Mouse (Mus musculus) gastrocnemius, postnatal 14 days (tissue): ENCODE results near the gene Wfikkn2. TPM values are rescaled to one million over a fixed set of nuclear protein-coding genes. Genes with fewer than 3 reads are reported as not detected.

Experiments
- DNase-seq: peaks from one replicate; pipeline ENCODE4 v3.0.0; 2021; ENCODE audit warnings: mixed read lengths
- intact Hi-C: fragments of 180-260 bp; cut with DNase I; formaldehyde crosslinking; loops from one replicate; pipeline ENCODE4 v1.15.1; 2025; ENCODE audit warnings: low total_unique reads
- total RNA-seq, 2 experiments: library from RNA; stranded (reverse); gene quantifications; 2 replicates each; pipeline ENCODE4 v1.2.3; 2021

The Wfikkn2 gene
- total RNA-seq, 2 experiments from 2014 or later: 2.7 to 2.9 TPM

DNA sequence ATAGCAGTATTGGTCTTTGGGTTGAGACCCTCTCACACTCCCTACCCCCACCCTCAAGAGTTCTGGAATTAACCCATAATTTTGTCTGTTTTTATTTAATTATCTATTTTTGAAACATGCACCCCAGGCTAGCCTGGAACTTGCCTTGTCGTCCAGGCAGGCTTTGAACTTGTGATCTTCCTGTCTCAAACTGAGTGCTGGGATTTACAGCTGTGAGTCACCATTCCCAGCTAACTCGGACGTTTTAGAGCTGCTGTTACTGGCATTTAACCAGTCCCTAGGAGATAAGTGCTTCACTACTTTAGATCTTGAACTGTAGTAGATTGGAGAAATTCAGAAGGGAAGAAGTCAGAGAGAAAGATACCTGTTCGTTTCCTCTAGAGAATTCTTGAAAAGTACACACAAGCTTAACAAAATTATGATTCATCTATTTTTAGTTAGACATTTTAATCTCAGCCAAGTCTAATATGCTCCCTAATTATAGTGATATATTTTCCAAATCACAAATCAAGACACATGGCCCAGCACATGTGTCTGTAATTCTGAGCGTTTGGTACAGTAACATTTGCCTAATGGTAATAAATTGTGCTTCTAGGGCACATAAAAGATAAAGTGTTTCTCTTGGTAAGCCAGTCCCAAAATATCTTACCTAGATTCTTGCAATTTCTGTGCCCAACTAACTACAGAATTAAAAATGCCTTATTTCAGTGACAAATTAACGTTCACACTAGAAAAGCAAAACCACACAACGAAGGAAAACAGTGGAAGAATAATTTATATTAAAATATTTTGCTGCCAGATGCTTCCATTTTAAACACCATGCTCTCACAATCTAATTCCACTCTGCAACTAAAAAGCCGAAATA, 36.8 kb downstream of the Wfikkn2 start:
- DNase-seq: no peak
- intact Hi-C loops: loop anchor here (5.0 kb wide), 1 partner anchor 42 kb away; no protein-coding TSS in a partner anchor

- no peak for DNase-seq
- intact Hi-C loops: loop anchor here (5.0 kb wide), 1 partner anchor 39 kb away; no protein-coding TSS in a partner anchor
Measured at GRCm38 (mm10) chr11:94206398-94207114, 39.2 kb downstream of the Wfikkn2 start.

DNA sequence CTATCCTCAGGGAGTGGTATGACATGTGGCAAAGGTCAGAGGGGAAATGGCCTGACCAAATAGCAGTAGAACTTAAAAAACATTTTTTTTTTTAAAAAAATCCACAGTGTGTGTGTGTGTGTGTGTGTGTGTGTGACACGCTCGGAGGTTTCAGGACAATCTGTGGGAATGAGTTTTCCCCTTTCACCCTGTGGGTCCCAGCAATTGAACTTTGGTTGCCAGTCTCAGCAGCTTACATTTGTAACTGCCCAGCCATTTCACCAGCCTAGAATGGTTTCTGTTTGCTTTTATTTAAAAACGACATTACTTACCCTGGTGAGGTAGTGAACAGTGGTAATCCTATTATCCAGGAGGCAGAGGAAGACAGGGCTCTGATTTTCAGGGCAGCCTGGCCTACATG, 42.7 kb downstream of the Wfikkn2 start:
- no peak for DNase-seq
- intact Hi-C loops: no loop called here

DNA sequence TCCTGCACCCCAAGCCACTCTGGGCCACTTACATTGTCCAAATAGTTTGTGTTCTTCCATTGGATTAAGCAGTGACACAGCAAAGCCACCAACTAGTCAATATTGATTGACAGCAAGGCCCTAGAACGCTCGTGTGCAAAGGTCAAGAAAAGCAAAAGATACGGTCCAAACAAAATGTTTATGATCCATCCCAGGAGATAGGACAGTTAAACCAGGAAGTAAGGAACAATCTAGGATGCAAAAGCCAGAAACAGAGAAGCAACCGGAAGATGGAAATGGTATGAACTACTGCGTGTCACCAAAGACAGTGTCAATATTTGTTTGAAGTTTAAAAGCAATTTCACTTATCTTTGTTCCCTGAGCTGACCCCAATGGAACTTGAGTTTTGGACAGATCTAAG, 43.7 kb downstream of the Wfikkn2 start:
- no peak for DNase-seq
- intact Hi-C loops: no loop called here

DNA sequence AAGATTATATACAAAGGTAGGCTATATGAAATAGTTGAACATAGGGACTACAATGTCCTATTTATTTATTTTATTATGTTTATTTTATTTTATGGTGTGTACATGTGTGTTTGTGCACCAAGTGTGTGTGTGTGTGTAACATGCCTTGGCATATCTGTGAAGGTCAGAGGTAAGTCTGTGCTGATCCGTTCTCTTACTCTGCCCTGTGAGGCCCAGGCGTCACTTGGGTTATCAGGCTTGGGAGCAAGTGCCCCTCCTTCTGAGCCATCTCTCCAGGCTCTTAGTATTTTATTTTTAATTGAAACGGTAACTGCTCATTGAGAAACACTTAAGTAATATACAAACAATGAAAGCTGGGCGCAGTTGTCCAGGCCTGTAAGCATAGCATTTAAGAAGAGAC, 45.4 kb downstream of the Wfikkn2 start:
- intact Hi-C loops: no loop called here
- DNase-seq: no peak

- no peak for DNase-seq
- intact Hi-C loops: loop anchor here (5.0 kb wide), 1 partner anchor 52 kb away; no protein-coding TSS in a partner anchor
Measured at GRCm38 (mm10) chr11:94199771-94200170, 46.0 kb downstream of the Wfikkn2 start.

GRCm38 (mm10) chr11:94198405-94199146, 47.2 kb downstream of the Wfikkn2 start:
- intact Hi-C loops: loop anchor here (5.0 kb wide), 1 partner anchor 51 kb away; no protein-coding TSS in a partner anchor
- DNase-seq: no peak

DNA sequence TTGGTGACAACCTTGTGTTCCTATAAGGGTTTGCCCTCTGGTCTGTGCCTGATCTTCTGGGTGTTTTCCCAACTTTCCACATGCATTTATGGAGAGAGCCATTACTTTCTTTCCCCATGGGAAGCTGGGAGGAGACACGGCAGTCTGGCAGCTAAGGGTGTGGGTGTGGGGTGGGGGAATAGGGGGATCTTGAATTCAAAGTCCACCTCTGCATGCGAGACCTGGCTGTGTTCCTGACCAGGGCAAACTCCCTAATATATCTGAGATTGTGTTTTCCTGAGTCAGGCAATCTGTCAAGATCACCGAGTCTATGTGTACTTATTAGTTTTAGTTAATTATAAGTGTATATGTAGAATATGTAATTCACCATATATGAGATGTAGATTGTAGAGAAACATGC, 49.5 kb downstream of the Wfikkn2 start:
- no peak for DNase-seq
- intact Hi-C loops: loop anchor here (5.0 kb wide), 1 partner anchor 49 kb away; no protein-coding TSS in a partner anchor

- intact Hi-C loops: no loop called here
- no peak for DNase-seq
Measured at GRCm38 (mm10) chr11:94193109-94193508, 52.7 kb downstream of the Wfikkn2 start.

DNA sequence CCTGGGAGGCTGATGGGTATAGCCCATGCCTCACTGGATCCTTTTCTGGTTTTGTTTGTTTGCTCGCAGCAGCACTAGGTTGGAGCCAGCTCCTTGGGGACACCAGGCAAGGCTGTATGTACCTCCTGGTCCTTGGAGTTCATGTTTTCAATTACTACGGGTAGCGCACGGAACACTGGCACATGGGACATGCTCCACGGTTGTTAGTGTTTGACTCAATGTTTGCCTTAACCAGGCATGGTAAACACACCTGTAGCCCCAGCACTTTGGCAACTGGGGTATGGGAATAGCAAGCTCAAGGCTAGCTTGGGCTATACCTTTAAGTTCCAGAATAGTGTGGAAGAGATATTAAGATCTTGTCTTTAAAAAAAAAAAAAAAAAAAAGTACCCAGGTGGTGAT, 55.1 kb downstream of the Wfikkn2 start:
- intact Hi-C loops: no loop called here
- no peak for DNase-seq

DNA sequence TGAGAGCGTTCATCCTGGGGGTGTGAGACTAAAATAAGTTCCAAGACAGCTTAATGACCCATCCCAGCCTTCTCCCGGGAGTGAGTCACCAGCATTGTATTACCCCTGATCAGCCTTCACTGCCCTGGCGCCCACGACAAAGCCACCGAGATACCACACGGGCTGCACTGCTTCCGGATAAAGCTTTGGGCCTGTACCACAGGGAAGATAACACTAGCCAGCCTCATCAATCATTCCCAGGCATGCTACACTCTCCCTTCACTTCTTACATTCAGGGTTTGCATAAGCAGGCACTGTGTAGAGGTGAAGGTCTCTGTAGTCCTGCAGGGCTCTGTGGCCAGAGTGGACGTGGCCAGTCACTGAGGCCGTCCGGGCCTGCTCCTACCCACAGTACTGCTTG, 56.2 kb downstream of the Wfikkn2 start:
- intact Hi-C loops: no loop called here
- DNase-seq: no peak

Other genes starting within 250 kb of the Wfikkn2 start
- gene Spag9, start 249.9 kb downstream of the Wfikkn2 start, total RNA-seq: 100 to 1,000 TPM; 120 to 123 TPM
- 100 to 1,000 TPM; 133 to 139 TPM for gene Tob1, start 34.6 kb downstream of the Wfikkn2 start, total RNA-seq
- gene Gm21885, start 35.9 kb upstream of the Wfikkn2 start, total RNA-seq: not detected
- 10 to 100 TPM; 32.2 to 33.1 TPM for gene Luc7l3, start 76.0 kb upstream of the Wfikkn2 start, total RNA-seq
- gene Ankrd40, start 82.0 kb upstream of the Wfikkn2 start, total RNA-seq: 100 to 1,000 TPM; 136 to 150 TPM
- 1 to 10 TPM in 1 of 2 experiments, under 1 TPM in 1; 0.93 to 1.5 TPM for gene Abcc3, start 147.0 kb upstream of the Wfikkn2 start, total RNA-seq
- 1 to 10 TPM; 4.9 to 6.1 TPM for gene Cacna1g, start 228.2 kb upstream of the Wfikkn2 start, total RNA-seq
- gene Spata20, start 240.2 kb upstream of the Wfikkn2 start, total RNA-seq: not detected